ENCODE assay signal across 8 mouse cellular contexts in genomic region chr11:99229641-99230260, GRCm38 (mm10). TPM values are rescaled to one million over a fixed set of nuclear protein-coding genes. Genes with fewer than 3 reads are reported as not detected.
DNase-seq lines count a peak whose midpoint lies in the region; ATAC-seq lines count a peak whose summit lies in the region.

No protein-coding gene starts in this region.

- peaks cover 20% of the 10 kb centered on the region for H3K36me3 ChIP-seq in heart, embryonic 16.5 days (ENCODE audit: control insufficient read depth, insufficient read depth)
- H3K36me3 ChIP-seq in forebrain, embryonic 10.5 days (replicated peaks) = peaks cover 35% of the 10 kb centered on the region
- peaks cover 29% of the 10 kb centered on the region for H3K36me3 ChIP-seq in liver, embryonic 13.5 days
- H3K36me3 ChIP-seq in stomach, embryonic 15.5 days = peaks cover 8% of the 10 kb centered on the region; the same call in 1 of the 2 replicates

- under 1% methylated on average over 31 of the region's 31 CpGs for WGBS in heart, embryonic 16.5 days
- WGBS in forebrain, embryonic 10.5 days = under 1% methylated on average over 31 of the region's 31 CpGs
- under 1% methylated on average over 31 of the region's 31 CpGs for WGBS in liver, embryonic 13.5 days (ENCODE audit: insufficient replicate concordance)
- under 1% methylated on average over 30 of the region's 31 CpGs for WGBS in stomach, embryonic 15.5 days

- peak overlapping the region; percentile 97 for H3K9ac ChIP-seq in heart, embryonic 16.5 days (ENCODE audit: low read length)
- H3K9ac ChIP-seq in liver, embryonic 13.5 days = peak overlapping the region; percentile 98
- H3K9ac ChIP-seq in stomach, embryonic 15.5 days = peak overlapping the region; percentile 97

- no peak for DNase-seq in heart, postnatal 10 days
- DNase-seq in ES-CJ7 (ENCODE audit: low read depth, low spot score) = peak; percentile 39
- DNase-seq in forebrain, embryonic 10.5 days (ENCODE audit: extremely low spot score, low spot score) = no peak
- DNase-seq in liver, embryonic 13.5 days = no peak
- no peak for DNase-seq in layer of hippocampus, adult 8-10 months (ENCODE audit: low spot score in 2 of 2)
- no peak for DNase-seq in layer of hippocampus, postnatal 14 days (ENCODE audit: low spot score in 2 of 2)

- H3K4me1 ChIP-seq in heart, embryonic 16.5 days (ENCODE audit: control insufficient read depth, insufficient read depth, low read length) = peaks cover 14% of the 10 kb centered on the region
- peaks cover 37% of the 10 kb centered on the region for H3K4me1 ChIP-seq in forebrain, embryonic 10.5 days
- H3K4me1 ChIP-seq in liver, embryonic 13.5 days (replicated peaks) = peaks cover 50% of the 10 kb centered on the region
- 0 out of 2 replicates have a peak, but pooled peaks cover 8% of the 10 kb centered on the region for H3K4me1 ChIP-seq in stomach, embryonic 15.5 days

- intact Hi-C loops in heart, postnatal 10 days (cut with DNase I) = no loop called here

- peak overlapping the region; percentile 99 for H3K27ac ChIP-seq in heart, embryonic 16.5 days (ENCODE audit: low read length)
- H3K27ac ChIP-seq in forebrain, embryonic 10.5 days = peak overlapping the region; percentile 100
- H3K27ac ChIP-seq in liver, embryonic 13.5 days = peak overlapping the region; percentile 85
- H3K27ac ChIP-seq in stomach, embryonic 15.5 days = peak overlapping the region; percentile 99

- no peaks in the 10 kb centered on the region for H3K27me3 ChIP-seq in heart, embryonic 16.5 days (ENCODE audit: control insufficient read depth, insufficient read depth, low read length)
- no peaks in the 10 kb centered on the region for H3K27me3 ChIP-seq in forebrain, embryonic 10.5 days (ENCODE audit: poor library complexity, severe bottlenecking)
- H3K27me3 ChIP-seq in liver, embryonic 13.5 days = no peaks in the 10 kb centered on the region
- no peaks in the 10 kb centered on the region for H3K27me3 ChIP-seq in stomach, embryonic 15.5 days (replicated peaks)

- peak; percentile 68 for ATAC-seq in heart, embryonic 16.5 days (replicated peaks; ENCODE audit: extremely low read depth, insufficient read depth, low FRiP score)
- ATAC-seq in liver, embryonic 13.5 days (ENCODE audit: low read depth) = peak; percentile 75
- peak; percentile 37 for ATAC-seq in stomach, embryonic 15.5 days (ENCODE audit: insufficient read depth, low FRiP score, low read depth)

- peak overlapping the region; percentile 90 for H3K4me2 ChIP-seq in heart, embryonic 16.5 days (ENCODE audit: low read depth, low read length)
- H3K4me2 ChIP-seq in liver, embryonic 13.5 days = peak overlapping the region; percentile 80
- peak overlapping the region; percentile 75 for H3K4me2 ChIP-seq in stomach, embryonic 15.5 days

- H3K4me3 ChIP-seq in heart, embryonic 16.5 days (ENCODE audit: low read length) = peak overlapping the region; percentile 82
- peak overlapping the region; percentile 87 for H3K4me3 ChIP-seq in forebrain, embryonic 10.5 days
- peak overlapping the region; percentile 93 for H3K4me3 ChIP-seq in liver, embryonic 13.5 days (replicated peaks)
- H3K4me3 ChIP-seq in stomach, embryonic 15.5 days (replicated peaks) = peak overlapping the region; percentile 94

- no peaks in the 10 kb centered on the region for H3K9me3 ChIP-seq in heart, embryonic 16.5 days (replicated peaks; ENCODE audit: control insufficient read depth, low read length)
- no peaks in the 10 kb centered on the region for H3K9me3 ChIP-seq in forebrain, embryonic 10.5 days
- no peaks in the 10 kb centered on the region for H3K9me3 ChIP-seq in liver, embryonic 13.5 days (replicated peaks)
- H3K9me3 ChIP-seq in stomach, embryonic 15.5 days = no peaks in the 10 kb centered on the region

RNA-seq across cellular contexts. Expression of gene Smarce1, which starts 1.1 kb away (rescaled TPM):
- 161 and 177 TPM in 2 replicates for polyA plus RNA-seq in heart, embryonic 16.5 days (2015; fragmentation: Nextera tagmentation; extraction: Ambion mirVana)
- total RNA-seq in heart, postnatal 10 days (2021) = 10 to 100 TPM; 68.3 to 76.9 TPM
- 322 and 372 TPM in 2 replicates for polyA plus RNA-seq in forebrain, embryonic 10.5 days (2016; fragmentation: Nextera tagmentation; extraction: Ambion mirVana)
- polyA plus RNA-seq in liver, embryonic 13.5 days (2015; fragmentation: Nextera tagmentation; extraction: Ambion mirVana) = 96.0 and 123 TPM in 2 replicates
- 202 and 210 TPM in 2 replicates for polyA plus RNA-seq in stomach, embryonic 15.5 days (2015; fragmentation: Nextera tagmentation; extraction: Ambion mirVana)
- total RNA-seq in layer of hippocampus, adult 8-10 months (2022) = 10 to 100 TPM; 57.1 to 58.8 (median 58.0) TPM
- total RNA-seq in layer of hippocampus, postnatal 14 days (2021) = 10 to 100 TPM; 75.4 to 80.2 TPM

RNA-seq across cellular contexts. Expression of gene Krt222, which starts 14.1 kb away (rescaled TPM):
- 3.2 and 4.5 TPM in 2 replicates for polyA plus RNA-seq in heart, embryonic 16.5 days (2015; fragmentation: Nextera tagmentation; extraction: Ambion mirVana)
- 10 to 100 TPM; 12.6 to 18.9 TPM for total RNA-seq in heart, postnatal 10 days (2021)
- polyA plus RNA-seq in forebrain, embryonic 10.5 days (2016; fragmentation: Nextera tagmentation; extraction: Ambion mirVana) = 0.07 and 0.12 TPM in 2 replicates
- polyA plus RNA-seq in liver, embryonic 13.5 days (2015; fragmentation: Nextera tagmentation; extraction: Ambion mirVana) = 0.05 and 0.29 TPM in 2 replicates
- polyA plus RNA-seq in stomach, embryonic 15.5 days (2015; fragmentation: Nextera tagmentation; extraction: Ambion mirVana) = 0.17 and 0.31 TPM in 2 replicates
- total RNA-seq in layer of hippocampus, adult 8-10 months (2022) = 10 to 100 TPM; 23.4 to 28.0 (median 26.3) TPM
- total RNA-seq in layer of hippocampus, postnatal 14 days (2021) = 10 to 100 TPM; 28.4 to 32.8 TPM

RNA-seq across cellular contexts. Expression of gene Krt24, which starts 55.3 kb away (rescaled TPM):
- polyA plus RNA-seq in heart, embryonic 16.5 days (2015; fragmentation: Nextera tagmentation; extraction: Ambion mirVana) = not detected in 2 replicates
- not detected for total RNA-seq in heart, postnatal 10 days (2021)
- not detected in 2 replicates for polyA plus RNA-seq in forebrain, embryonic 10.5 days (2016; fragmentation: Nextera tagmentation; extraction: Ambion mirVana)
- not detected in 2 replicates for polyA plus RNA-seq in liver, embryonic 13.5 days (2015; fragmentation: Nextera tagmentation; extraction: Ambion mirVana)
- polyA plus RNA-seq in stomach, embryonic 15.5 days (2015; fragmentation: Nextera tagmentation; extraction: Ambion mirVana) = not detected in 2 replicates
- total RNA-seq in layer of hippocampus, adult 8-10 months (2022) = not detected
- not detected for total RNA-seq in layer of hippocampus, postnatal 14 days (2021)
